Mouse (Mus musculus) midbrain, postnatal 0 days (tissue): Measurements from ENCODE around the gene Olfr1196. TPM values are rescaled to one million over a fixed set of nuclear protein-coding genes. Genes with fewer than 3 reads are reported as not detected.

Experiments
- ATAC-seq: fragments of 200-750 bp; cut with Nextera tagmentation; 2 replicates; pipeline ENCODE4 v1.8.0; 2017; ENCODE audit warnings: moderate number of reproducible peaks, mild to moderate bottlenecking, moderate TSS enrichment, moderate library complexity; ENCODE audit not compliant: low FRiP score
- DNase-seq: peaks from one replicate; pipeline ENCODE4 v3.0.0-alpha.2; 2015; ENCODE audit warnings: low spot score
- H3K27ac ChIP-seq: fragments of 300-500 bp; sonication (generic); 2 replicates; pipeline ENCODE4 v1.5.1; 2014; ENCODE audit warnings: low read depth, mild to moderate bottlenecking, low read length, mixed read lengths
- H3K27me3 ChIP-seq: fragments of 300-500 bp; sonication (generic); 2 replicates; pipeline ENCODE4 v1.6.1; 2014; ENCODE audit warnings: low read length, control low read depth, mixed read lengths; ENCODE audit not compliant: insufficient read depth
- H3K36me3 ChIP-seq: fragments of 300-500 bp; sonication (generic); 2 replicates; pipeline ENCODE4 v1.6.1; 2014; ENCODE audit warnings: low read length, control low read depth, mixed read lengths; ENCODE audit not compliant: insufficient read depth
- H3K4me1 ChIP-seq: fragments of 300-500 bp; sonication (generic); 2 replicates; pipeline ENCODE4 v1.6.1; 2014; ENCODE audit warnings: mild to moderate bottlenecking, control low read depth, antibody characterized with exemption, low read length, mixed read lengths; ENCODE audit not compliant: insufficient read depth
- H3K4me2 ChIP-seq: fragments of 300-500 bp; sonication (generic); 2 replicates; pipeline ENCODE4 v1.6.1; 2014; ENCODE audit warnings: low read depth, mild to moderate bottlenecking, low read length, mixed read lengths; ENCODE audit not compliant: poor library complexity, severe bottlenecking
- H3K4me3 ChIP-seq: fragments of 300-500 bp; sonication (generic); 2 replicates; pipeline ENCODE4 v1.5.1; 2014; ENCODE audit warnings: low read depth, mild to moderate bottlenecking, low read length, moderate library complexity
- H3K9ac ChIP-seq: fragments of 300-500 bp; sonication (generic); replicated peaks from 2 replicates; pipeline ENCODE4 v1.6.1; 2014; ENCODE audit warnings: mild to moderate bottlenecking, low read length, moderate library complexity, mixed read lengths; ENCODE audit not compliant: poor library complexity, severe bottlenecking
- H3K9me3 ChIP-seq: fragments of 300-500 bp; sonication (generic); 2 replicates; pipeline ENCODE4 v1.6.1; 2016; ENCODE audit warnings: low read length, control low read depth
- CTCF ChIP-seq: IDR thresholded peaks from 2 replicates; pipeline ENCODE4 v1.5.1; 2016; ENCODE audit warnings: antibody characterized with exemption, mild to moderate bottlenecking
- WGBS: fragments of 180-500 bp; shearing (Covaris S2); extraction: QIAGEN DNeasy Blood & Tissue Kit; methylation state at CpG from one replicate; pipeline ENCODE4 v1.1.7; 2014; 5-methylcytosine and 5-hydroxymethylcytosine counted together
- polyA plus RNA-seq: library from polyadenylated mRNA; unstranded; fragments of >200 nt; fragmentation: Nextera tagmentation; extraction: Ambion mirVana; gene quantifications from 2 replicates; pipeline ENCODE4 v1.2.1, GENCODE M21; 2015
- total RNA-seq: library from RNA; depleted of rRNA; stranded (reverse); fragments of >200 nt; gene quantifications from 2 replicates; pipeline ENCODE4 v1.2.3, GENCODE M21; 2014; rRNA removed

Olfr1196 gene
- total and polyA plus RNA-seq, 2 experiments from 2014 or later = not detected

DNA sequence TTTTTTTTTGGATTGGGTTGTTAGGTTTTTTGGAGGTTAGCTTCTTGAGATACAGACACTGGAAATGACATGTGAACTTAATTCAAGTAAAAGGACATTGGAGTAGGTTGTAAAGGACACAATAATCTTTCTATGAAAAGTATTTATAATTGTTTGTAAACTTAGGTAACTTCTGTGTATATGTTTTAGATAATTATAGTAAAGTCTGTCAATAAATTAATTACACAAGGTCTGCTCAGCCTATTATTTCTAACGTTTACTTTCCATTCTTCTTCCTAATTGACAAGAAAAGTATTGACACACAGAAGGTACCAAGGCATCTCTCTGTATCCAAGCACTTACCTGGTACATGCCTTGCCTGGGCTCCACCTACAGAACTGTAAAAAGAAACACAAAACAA is 56.2 kb downstream of the Olfr1196 start, which contains the start of gene Olfr1192-ps1:
Olfr1192-ps1 (plus strand) TSS at position 301 of the 400 bp plus-strand sequence.
- no peak for DNase-seq
- Histone ChIP-seq H3K27ac (no peak within 1 kb of the TSS), H3K4me2 (no peak within 1 kb of the TSS), H3K9me3 (no peaks in the 10 kb centered on the region), H3K4me3 (no peak within 1 kb of the TSS), H3K36me3 (no peaks in the 10 kb centered on the region), H3K27me3 (no peaks in the 10 kb centered on the region), H3K4me1 (no peaks in the 10 kb centered on the region), H3K9ac (no peak within 1 kb of the TSS)
- no peak for TF ChIP-seq CTCF
- no peak for ATAC-seq
- WGBS = 54% methylated on average over 1 of the region's 1 CpGs

Other genes starting within 250 kb of the Olfr1196 start
- not detected in 2 replicates for gene Olfr1183, start 249.7 kb downstream of the Olfr1196 start, total RNA-seq
- not detected in 2 replicates for gene Olfr1183, start 249.7 kb downstream of the Olfr1196 start, polyA plus RNA-seq
- not detected in 2 replicates for gene Olfr1184, start 221.0 kb downstream of the Olfr1196 start, total RNA-seq
- gene Olfr1184, start 221.0 kb downstream of the Olfr1196 start, polyA plus RNA-seq = not detected in 2 replicates
- not detected in 2 replicates for gene Olfr1185-ps1, start 211.3 kb downstream of the Olfr1196 start, total RNA-seq
- gene Olfr1185-ps1, start 211.3 kb downstream of the Olfr1196 start, polyA plus RNA-seq = not detected in 2 replicates
- gene Olfr1186, start 186.0 kb downstream of the Olfr1196 start, total RNA-seq = not detected in 2 replicates
- gene Olfr1186, start 186.0 kb downstream of the Olfr1196 start, polyA plus RNA-seq = not detected in 2 replicates
- gene Olfr1188, start 147.7 kb downstream of the Olfr1196 start, total RNA-seq = not detected in 2 replicates
- gene Olfr1188, start 147.7 kb downstream of the Olfr1196 start, polyA plus RNA-seq = not detected in 2 replicates
- not detected in 2 replicates for gene Olfr1189, start 118.1 kb downstream of the Olfr1196 start, total RNA-seq
- gene Olfr1189, start 118.1 kb downstream of the Olfr1196 start, polyA plus RNA-seq = not detected in 2 replicates
- gene Olfr1191-ps1, start 64.1 kb downstream of the Olfr1196 start, total RNA-seq = 0.28 TPM in 1 of 2 replicates, not detected in the other
- gene Olfr1191-ps1, start 64.1 kb downstream of the Olfr1196 start, polyA plus RNA-seq = not detected in 2 replicates
- not detected in 2 replicates for gene Olfr1192-ps1, start 56.1 kb downstream of the Olfr1196 start, total RNA-seq
- not detected in 2 replicates for gene Olfr1192-ps1, start 56.1 kb downstream of the Olfr1196 start, polyA plus RNA-seq
- gene Olfr1193, start 29.0 kb downstream of the Olfr1196 start, total RNA-seq = not detected in 2 replicates
- not detected in 2 replicates for gene Olfr1193, start 29.0 kb downstream of the Olfr1196 start, polyA plus RNA-seq
- not detected in 2 replicates for gene Olfr1195, start 15.4 kb downstream of the Olfr1196 start, total RNA-seq
- not detected in 2 replicates for gene Olfr1195, start 15.4 kb downstream of the Olfr1196 start, polyA plus RNA-seq
- gene Olfr1197, start 27.8 kb upstream of the Olfr1196 start, total RNA-seq = not detected in 2 replicates
- gene Olfr1197, start 27.8 kb upstream of the Olfr1196 start, polyA plus RNA-seq = not detected in 2 replicates
- not detected in 2 replicates for gene Olfr1198, start 46.8 kb upstream of the Olfr1196 start, total RNA-seq
- not detected in 2 replicates for gene Olfr1198, start 46.8 kb upstream of the Olfr1196 start, polyA plus RNA-seq
- not detected in 2 replicates for gene Olfr1199, start 55.9 kb upstream of the Olfr1196 start, total RNA-seq
- not detected in 2 replicates for gene Olfr1199, start 55.9 kb upstream of the Olfr1196 start, polyA plus RNA-seq
- not detected in 2 replicates for gene Olfr1200, start 65.9 kb upstream of the Olfr1196 start, total RNA-seq
- not detected in 2 replicates for gene Olfr1200, start 65.9 kb upstream of the Olfr1196 start, polyA plus RNA-seq
- not detected in 2 replicates for gene Olfr1201, start 88.4 kb upstream of the Olfr1196 start, total RNA-seq
- not detected in 2 replicates for gene Olfr1201, start 88.4 kb upstream of the Olfr1196 start, polyA plus RNA-seq
- gene Olfr1202, start 109.9 kb upstream of the Olfr1196 start, total RNA-seq = not detected in 2 replicates
- 0.04 TPM in 1 of 2 replicates, not detected in the other for gene Olfr1202, start 109.9 kb upstream of the Olfr1196 start, polyA plus RNA-seq
- gene Olfr1205, start 125.1 kb upstream of the Olfr1196 start, total RNA-seq = not detected in 2 replicates
- gene Olfr1205, start 125.1 kb upstream of the Olfr1196 start, polyA plus RNA-seq = not detected in 2 replicates
- not detected in 2 replicates for gene Olfr1204, start 144.7 kb upstream of the Olfr1196 start, total RNA-seq
- not detected in 2 replicates for gene Olfr1204, start 144.7 kb upstream of the Olfr1196 start, polyA plus RNA-seq
- not detected in 2 replicates for gene Olfr1206, start 158.6 kb upstream of the Olfr1196 start, total RNA-seq
- not detected in 2 replicates for gene Olfr1206, start 158.6 kb upstream of the Olfr1196 start, polyA plus RNA-seq
- not detected in 2 replicates for gene Olfr1208, start 197.7 kb upstream of the Olfr1196 start, total RNA-seq
- not detected in 2 replicates for gene Olfr1208, start 197.7 kb upstream of the Olfr1196 start, polyA plus RNA-seq
- gene Olfr1209, start 210.6 kb upstream of the Olfr1196 start, total RNA-seq = not detected in 2 replicates
- not detected in 2 replicates for gene Olfr1209, start 210.6 kb upstream of the Olfr1196 start, polyA plus RNA-seq
- not detected in 2 replicates for gene Olfr1211, start 233.5 kb upstream of the Olfr1196 start, total RNA-seq
- gene Olfr1211, start 233.5 kb upstream of the Olfr1196 start, polyA plus RNA-seq = not detected in 2 replicates
- gene Olfr1212, start 249.4 kb upstream of the Olfr1196 start, total RNA-seq = not detected in 2 replicates
- gene Olfr1212, start 249.4 kb upstream of the Olfr1196 start, polyA plus RNA-seq = not detected in 2 replicates